Mouse (Mus musculus) liver, adult 2 months (tissue): Measurements from ENCODE around the gene Plekhg2.

ENCODE experiments used
- CTCF ChIP-seq: fragments of 200-500 bp; IDR thresholded peaks from 2 replicates; pipeline ENCODE4 v1.5.1; 2011; ENCODE audit warnings: low read depth, low read length, control low read depth
- POLR2A ChIP-seq: fragments of 200-500 bp; IDR thresholded peaks from 2 replicates; pipeline ENCODE4 v1.6.1; 2011; ENCODE audit warnings: low read length, control low read depth; ENCODE audit not compliant: insufficient read depth; ENCODE audit errors: extremely low read depth

DNA sequence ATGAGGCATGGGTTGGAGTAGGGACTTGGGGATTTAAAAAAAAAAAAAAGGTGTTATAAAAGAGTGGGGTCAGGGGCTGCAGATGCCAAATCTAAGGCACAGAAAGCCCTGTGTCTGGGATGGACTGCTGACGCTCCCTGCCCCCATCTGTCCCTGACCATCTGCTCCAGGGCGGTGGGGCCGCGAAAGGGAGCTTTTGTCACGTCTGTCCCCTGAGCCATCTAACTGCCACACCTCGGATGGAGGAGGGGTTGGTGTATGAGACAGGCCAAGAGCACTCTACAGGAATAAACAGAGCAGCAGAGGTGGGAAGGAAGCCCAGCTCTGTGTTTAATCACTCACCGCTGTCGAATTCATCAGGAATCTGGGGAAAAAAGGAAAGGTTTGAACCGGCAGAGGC, 62.7 kb downstream of the Plekhg2 start:
- TF ChIP-seq CTCF (no peak), POLR2A (no peak)
